Mouse (Mus musculus): ENCODE measurements around the gene Uncx.

GRCm38 (mm10) chr5:139559782-139560181 is 16.5 kb downstream of the Uncx start:
- TF ChIP-seq CTCF (conservative IDR thresholded peaks at IDR 0.05; ENCODE audit: insufficient read depth, insufficient read length, low read depth, low read length): no peak
- TF ChIP-seq POLR2A (IDR thresholded peaks at IDR 0.05; ENCODE audit: low read depth, low read length): no peak

All from kidney, adult 2 months (tissue).